Mouse (Mus musculus): ENCODE data around the gene Cldn10.

The Cldn10 gene

DNA sequence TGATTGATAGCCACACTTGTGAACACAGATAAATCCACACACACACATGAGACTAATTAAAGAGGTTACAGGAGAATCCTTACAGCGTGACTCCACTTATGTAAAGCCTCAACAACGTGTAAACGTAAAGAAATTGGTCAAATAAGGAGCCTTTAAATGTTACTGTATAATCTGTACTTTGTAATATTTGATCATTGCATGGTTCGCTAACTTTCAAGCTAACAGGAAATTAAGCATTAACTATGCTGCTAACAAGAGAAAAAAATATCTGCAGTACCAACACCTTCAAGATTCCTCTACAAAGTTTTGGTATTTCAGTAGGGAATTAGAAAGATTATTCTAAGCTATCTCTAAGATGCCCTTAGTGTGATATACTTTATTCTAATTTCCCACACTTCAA, at the start of gene Cldn10:
Gene Cldn10 (plus strand): TSS at position 288 of the 400 bp plus-strand sequence.
- no peak for DNase-seq

DNA sequence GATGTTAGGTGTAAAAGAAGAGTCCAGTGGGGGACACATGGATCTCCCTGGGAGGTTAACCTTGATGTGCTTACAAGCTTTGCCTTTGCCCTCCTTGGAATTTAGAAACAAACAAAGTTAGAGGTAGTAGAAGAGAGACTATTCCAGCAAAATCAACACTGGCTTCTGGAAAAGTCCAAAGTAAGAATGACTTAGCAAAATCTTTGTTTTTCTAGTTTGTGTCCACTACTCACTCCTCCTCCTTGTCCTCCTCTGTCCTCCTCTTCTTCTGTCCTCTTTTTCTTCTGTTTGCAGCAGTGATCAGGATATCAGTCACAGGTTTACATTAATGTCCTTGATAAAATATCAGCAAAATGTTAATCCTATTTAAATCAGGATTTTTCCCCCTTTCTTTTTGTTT, 45.9 kb upstream of the Cldn10 start:
- peak in 1 of 2 experiments; percentile 26 for DNase-seq

DNA sequence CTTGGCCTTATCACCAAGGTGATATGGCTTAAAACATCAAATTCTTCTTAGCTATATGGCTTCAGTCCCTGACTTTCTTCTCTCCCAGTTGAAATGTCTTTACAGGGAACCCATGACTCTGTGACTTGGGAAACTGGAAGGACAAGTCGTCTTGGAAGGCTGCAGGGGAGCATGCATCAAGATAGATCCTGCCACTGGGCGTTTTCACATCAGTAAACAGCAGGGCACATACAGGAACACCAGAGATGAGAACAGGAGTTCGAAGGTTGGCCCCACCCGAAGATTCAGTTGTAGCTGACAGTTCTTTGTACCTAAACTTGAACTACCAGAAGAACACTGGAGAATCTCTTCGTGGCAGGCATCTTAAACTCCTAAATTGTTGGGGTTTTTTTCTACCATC, 44.8 kb upstream of the Cldn10 start:
- peak in 1 of 2 experiments; percentile 30 for DNase-seq

DNA sequence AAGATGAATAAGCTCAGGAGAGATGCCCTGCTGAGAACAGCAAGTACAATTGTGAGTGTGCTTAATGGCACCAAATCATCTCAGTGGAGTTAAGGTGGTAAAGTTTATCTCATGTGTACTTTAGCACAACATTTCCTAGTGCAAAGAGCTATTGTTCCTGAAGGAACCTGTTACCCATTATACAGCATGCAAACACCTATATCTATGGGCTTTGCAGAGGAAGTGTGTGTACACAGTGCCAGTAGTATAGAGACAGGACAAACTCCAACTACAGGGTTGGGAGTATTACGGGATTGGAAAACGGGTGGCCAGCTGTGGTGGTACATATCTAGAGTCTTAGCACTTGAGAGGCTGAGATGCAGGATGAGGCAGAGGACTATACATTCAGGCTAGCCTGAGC, 38.6 kb upstream of the Cldn10 start:
- no peak for DNase-seq

GRCm38 (mm10) chr14:118749715-118750114, 38.0 kb upstream of the Cldn10 start:
- no peak for DNase-seq

GRCm38 (mm10) chr14:118750505-118751192, 37.1 kb upstream of the Cldn10 start:
- DNase-seq, result peak in 1 of 2 experiments; percentile 15

DNA sequence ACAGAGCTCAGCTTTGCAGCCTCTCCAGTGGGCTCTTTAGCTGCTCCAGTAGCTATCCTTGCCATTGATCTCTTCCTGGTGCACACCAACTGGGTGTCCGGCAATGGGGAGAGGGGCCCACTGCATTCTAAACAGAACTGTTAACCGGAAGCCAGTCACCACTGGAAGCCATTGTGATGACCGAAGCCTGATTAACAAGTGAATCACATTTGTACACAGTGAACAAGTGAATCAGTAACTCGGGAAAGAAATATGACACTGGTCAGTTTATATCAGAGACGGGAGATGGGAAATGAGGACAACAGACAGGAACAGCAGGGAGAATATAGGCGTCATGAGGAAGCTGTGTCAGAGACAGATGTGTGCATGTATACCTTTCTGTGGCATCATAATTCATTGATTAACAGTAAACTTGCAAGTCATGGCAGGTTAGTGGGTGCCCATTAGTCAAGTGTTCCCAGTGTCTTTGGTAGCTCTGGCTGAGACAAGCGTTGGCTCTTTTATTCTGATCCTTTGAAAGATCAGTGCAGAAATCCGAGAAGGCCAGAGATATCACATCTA, 36.4 kb upstream of the Cldn10 start:
- DNase-seq, result peak in 1 of 2 experiments; percentile 17

- DNase-seq, result peak in 1 of 2 experiments; percentile 15
Observed at GRCm38 (mm10) chr14:118756015-118756414, 31.7 kb upstream of the Cldn10 start.

GRCm38 (mm10) chr14:118756566-118756965, 31.1 kb upstream of the Cldn10 start:
- DNase-seq, result peak; percentile 64 to 79

DNA sequence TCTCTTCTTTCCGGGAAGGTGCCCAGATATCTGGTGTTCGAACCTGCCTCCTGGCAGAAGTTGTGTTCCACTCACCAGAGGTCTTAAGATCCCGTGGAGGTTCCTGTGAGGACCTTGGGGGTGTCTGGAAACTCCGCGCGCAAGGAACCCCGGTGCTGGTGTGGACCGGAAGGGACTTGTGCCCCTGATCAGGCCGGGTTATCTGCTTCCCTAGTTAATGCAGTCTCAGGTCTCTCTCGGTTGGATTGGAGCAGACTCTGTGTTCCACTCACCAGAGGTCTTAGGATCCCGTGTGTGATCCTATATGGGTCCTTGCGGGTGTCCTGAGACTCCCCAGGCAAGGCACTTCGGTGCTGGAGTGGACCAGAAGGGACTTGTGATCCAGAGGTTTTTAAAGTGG, 24.3 kb upstream of the Cldn10 start:
- DNase-seq, result peak in 1 of 2 experiments; percentile 13

GRCm38 (mm10) chr14:118763917-118764495, 23.7 kb upstream of the Cldn10 start:
- no peak for DNase-seq

DNA sequence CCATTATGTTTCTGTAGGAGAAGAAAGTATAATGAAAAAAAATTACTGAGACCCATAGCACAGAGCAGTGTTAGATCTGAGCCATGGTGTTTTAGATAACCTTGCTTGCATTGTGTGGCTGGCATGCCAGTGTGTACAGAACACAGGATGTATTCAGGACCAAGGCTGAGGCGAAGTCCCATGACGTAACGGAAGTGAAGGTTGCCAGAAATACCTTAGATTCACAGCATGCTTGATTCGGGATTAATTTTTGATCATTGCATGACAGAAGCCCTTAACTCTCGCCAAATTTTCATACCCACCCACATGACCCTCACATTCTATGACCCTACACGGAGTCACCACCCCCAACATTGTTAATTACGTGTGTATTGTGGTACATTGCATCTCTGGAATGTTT, 22.4 kb upstream of the Cldn10 start:
- peak in 1 of 2 experiments; percentile 26 for DNase-seq

DNA sequence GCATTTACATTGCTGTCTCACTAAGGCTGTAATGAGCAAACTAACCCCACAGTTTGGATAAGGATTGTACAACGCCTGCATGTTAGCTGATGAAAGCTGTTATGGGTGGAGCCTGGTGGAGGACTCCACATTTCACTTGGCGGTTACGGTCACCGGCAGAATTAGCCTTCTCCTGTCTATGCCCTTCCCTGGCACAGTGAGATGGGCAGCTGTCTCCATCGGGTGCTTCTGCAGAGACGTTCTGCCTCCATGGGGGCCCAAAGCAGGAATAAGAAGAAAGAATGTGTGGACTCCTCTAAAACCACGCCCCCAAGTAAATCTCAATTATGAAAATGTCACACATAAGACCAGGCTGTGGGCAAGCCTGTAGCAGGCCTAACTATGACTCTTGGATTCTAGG, 21.8 kb upstream of the Cldn10 start:
- no peak for DNase-seq

DNA sequence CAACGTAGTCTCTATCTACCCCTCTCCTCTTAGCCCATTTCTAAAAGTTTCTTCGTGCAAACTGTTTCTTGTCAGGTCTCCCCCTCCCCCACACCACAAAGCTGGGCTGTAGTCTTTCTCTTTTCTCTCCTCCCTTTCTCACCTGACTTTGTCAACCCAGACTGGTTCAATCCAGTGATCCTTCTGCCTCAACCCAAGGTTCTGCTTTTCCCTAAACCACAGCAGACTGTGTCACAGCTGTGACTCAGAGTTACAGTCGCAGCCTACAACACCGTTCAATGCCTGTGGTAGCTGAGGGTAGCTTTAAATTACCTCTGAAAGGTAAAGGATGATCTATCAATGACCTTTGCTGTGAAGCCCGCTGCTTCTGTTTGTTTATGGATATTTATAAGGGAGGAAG, 21.3 kb upstream of the Cldn10 start:
- no peak for DNase-seq

- peak; percentile 82 to 84 for DNase-seq
Observed at GRCm38 (mm10) chr14:118767673-118768353, 19.9 kb upstream of the Cldn10 start.

- no peak for DNase-seq
Observed at GRCm38 (mm10) chr14:118768354-118768713, 19.4 kb upstream of the Cldn10 start.

DNA sequence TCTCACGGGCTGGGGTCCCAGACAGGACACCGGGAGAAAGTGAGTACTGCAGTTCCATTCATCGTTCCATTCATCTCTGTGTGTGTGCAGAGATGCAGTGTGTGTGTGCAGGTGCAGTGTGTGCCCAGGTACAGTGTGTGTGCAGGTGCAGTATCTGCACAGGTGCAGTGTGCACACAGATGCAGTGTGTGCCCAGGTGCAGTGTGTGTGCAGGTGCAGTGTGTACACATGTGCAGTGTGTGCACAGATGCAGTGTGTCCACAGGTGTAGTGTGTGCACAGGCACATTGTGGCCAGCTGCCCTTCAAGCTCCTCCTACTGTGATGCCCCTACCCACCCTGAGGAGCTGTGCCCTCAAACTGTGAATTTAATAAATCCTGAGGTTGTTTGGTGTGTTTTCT, 14.0 kb upstream of the Cldn10 start:
- no peak for DNase-seq

- DNase-seq, result peak; percentile 56 to 74
Observed at GRCm38 (mm10) chr14:118774507-118775428, 12.9 kb upstream of the Cldn10 start.

DNA sequence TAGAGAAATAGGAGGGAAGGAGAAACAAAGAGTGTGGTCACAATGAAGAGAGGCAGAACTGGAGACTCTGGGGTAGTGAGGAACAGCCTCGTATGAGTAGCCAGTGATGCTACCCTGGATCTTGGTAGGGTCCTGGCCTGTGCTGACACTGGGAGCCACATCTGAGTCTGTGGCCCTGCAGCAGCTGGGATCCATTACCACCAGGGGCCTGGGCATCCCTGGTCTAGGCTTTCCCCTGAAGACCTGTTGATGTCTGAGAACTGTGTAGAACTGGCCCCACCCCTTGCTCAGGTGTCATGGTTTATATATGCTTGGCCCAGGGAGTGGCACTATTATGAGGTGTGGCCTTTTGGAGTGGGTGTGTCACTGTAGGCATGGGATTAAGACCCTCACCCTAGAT, 12.2 kb upstream of the Cldn10 start:
- no peak for DNase-seq

GRCm38 (mm10) chr14:118776372-118776771, 11.3 kb upstream of the Cldn10 start:
- DNase-seq, result no peak

DNA sequence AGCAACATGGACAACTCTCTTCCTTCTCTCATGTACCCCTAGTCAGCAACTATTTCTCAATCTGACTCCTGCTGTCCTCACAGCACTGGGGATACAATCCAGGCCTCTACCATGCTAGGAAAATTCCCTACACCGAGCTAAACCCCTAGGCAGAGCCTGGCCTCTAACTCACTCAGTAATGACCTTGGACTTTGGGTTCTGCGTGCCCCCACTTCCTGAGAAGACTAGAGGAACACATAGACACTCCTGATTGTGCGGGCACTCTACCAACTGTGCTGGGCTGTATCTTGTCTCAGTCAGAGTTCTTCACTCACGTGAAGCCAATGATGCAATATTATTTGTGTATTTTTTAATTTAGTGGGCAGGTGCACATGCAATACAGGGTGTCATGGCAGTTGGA, 10.2 kb upstream of the Cldn10 start:
- DNase-seq, result no peak

GRCm38 (mm10) chr14:118781601-118782000, 6.1 kb upstream of the Cldn10 start:
- DNase-seq, result no peak

DNA sequence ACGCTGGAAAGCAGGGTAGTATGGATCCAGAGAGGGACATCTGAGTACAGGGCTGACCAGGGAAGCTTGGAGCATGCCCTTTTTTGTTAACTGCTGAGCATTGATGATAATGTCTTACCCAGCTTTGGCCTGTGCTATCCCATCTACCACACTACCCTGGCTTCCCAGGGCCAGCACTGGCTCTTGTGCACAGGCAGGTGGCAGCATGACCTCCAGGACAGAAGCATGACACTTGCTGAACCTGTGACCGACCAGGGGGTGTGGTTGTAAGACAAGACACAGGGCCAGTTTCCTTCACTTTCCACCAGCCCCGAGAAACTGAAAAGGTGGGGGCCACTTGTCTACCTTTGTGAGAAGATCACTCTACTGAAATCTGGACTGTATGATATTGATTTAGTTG, 5.5 kb upstream of the Cldn10 start:
- peak; percentile 53 to 73 for DNase-seq

All from kidney, postnatal 25 days (tissue).